Mouse (Mus musculus) CH12.LX (cell line): ENCODE results near the gene Fam186b. TPM values are rescaled to one million over a fixed set of nuclear protein-coding genes. Genes with fewer than 3 reads are reported as not detected.
"Not testable (repeated sequence)": the region's sequence is repeated elsewhere in the genome, so short reads cannot be mapped to it uniquely, and the experiment has no call there.

Source experiments
- DNase-seq: peaks from one replicate; pipeline ENCODE4 v3.0.0-alpha.2; 2013; ENCODE audit errors: extremely low read depth
- H3K27ac ChIP-seq: 2 replicates; pipeline ENCODE4 v1.5.1; 2012; ENCODE audit warnings: low read depth, mild to moderate bottlenecking, control low read depth, moderate library complexity; ENCODE audit not compliant: insufficient read depth
- H3K27me3 ChIP-seq: replicated peaks from 2 replicates; pipeline ENCODE3; 2012; ENCODE audit warnings: inconsistent platforms
- H3K36me3 ChIP-seq, 2 experiments: replicated peaks in 1 of 2; 2 replicates each; pipeline versions ENCODE3 to v1.6.1; 2012; ENCODE audit warnings: inconsistent platforms in 1 of 2, low read length in 1 of 2, mild to moderate bottlenecking in 1 of 2, mixed read lengths in 1 of 2, moderate library complexity in 1 of 2; ENCODE audit not compliant: control insufficient read depth in 1 of 2, insufficient read depth in 1 of 2
- H3K4me1 ChIP-seq, 2 experiments: 2 replicates each; pipeline ENCODE4 v1.6.1; 2012; ENCODE audit warnings: inconsistent platforms in 1 of 2, moderate library complexity in 1 of 2; ENCODE audit not compliant: insufficient read depth in 2 of 2, control insufficient read depth in 1 of 2
- H3K4me2 ChIP-seq: 2 replicates; pipeline ENCODE4 v1.6.1; 2012; ENCODE audit warnings: low read depth, mild to moderate bottlenecking, control low read depth; ENCODE audit not compliant: poor library complexity, insufficient read depth, severe bottlenecking
- H3K4me3 ChIP-seq, 3 experiments: fragments of 150-350 bp in 1 of 3; sonication (generic) in 1 of 3; replicated peaks in 1 of 3; 2 replicates each; pipeline versions ENCODE3 to v1.5.1; 2011 to 2012; ENCODE audit warnings: low read depth in 2 of 3, low read length in 2 of 3, mild to moderate bottlenecking in 2 of 3, moderate library complexity in 2 of 3, control low read depth in 1 of 3, improper control_type of control experiment in 1 of 3, inconsistent platforms in 1 of 3, mixed read lengths in 1 of 3; ENCODE audit not compliant: poor library complexity in 1 of 3
- H3K79me2 ChIP-seq: replicated peaks from 2 replicates; pipeline ENCODE4 v1.6.1; 2012; ENCODE audit warnings: mild to moderate bottlenecking, moderate library complexity; ENCODE audit not compliant: control insufficient read depth, poor library complexity, insufficient read depth, severe bottlenecking; ENCODE audit errors: extremely low read depth
- H3K9ac ChIP-seq: 2 replicates; pipeline ENCODE4 v1.6.1; 2012; ENCODE audit warnings: low read depth, mild to moderate bottlenecking, control low read depth, moderate library complexity; ENCODE audit not compliant: insufficient read depth
- H3K9me3 ChIP-seq: replicated peaks from 2 replicates; pipeline ENCODE3; 2012; ENCODE audit warnings: low read length, inconsistent platforms, mixed read lengths
- BHLHE40 ChIP-seq: IDR thresholded peaks from 2 replicates; pipeline ENCODE4 v1.6.1; 2011; ENCODE audit warnings: mild to moderate bottlenecking, low read depth, low read length, improper control_type of control experiment
- CHD2 ChIP-seq: IDR thresholded peaks from 2 replicates; pipeline ENCODE4 v1.6.1; 2011; ENCODE audit warnings: low read length, improper control_type of control experiment
- CTCF ChIP-seq, 2 experiments: IDR thresholded peaks in 1 of 2; conservative IDR thresholded peaks in 1 of 2; 2 replicates each; pipeline ENCODE4 v1.5.1; 2011 to 2012; ENCODE audit warnings: low read depth in 2 of 2, low read length in 2 of 2, improper control_type of control experiment in 1 of 2, inconsistent platforms in 1 of 2, mild to moderate bottlenecking in 1 of 2, moderate library complexity in 1 of 2
- E2F4 ChIP-seq: IDR thresholded peaks from 2 replicates; pipeline ENCODE4 v1.6.1; 2011; ENCODE audit warnings: low read depth, low read length, improper control_type of control experiment; ENCODE audit not compliant: insufficient replicate concordance
- EP300 ChIP-seq: IDR thresholded peaks from 2 replicates; pipeline ENCODE4 v1.6.1; 2011; ENCODE audit warnings: low read length, improper control_type of control experiment
- IRF4 ChIP-seq: IDR thresholded peaks from 2 replicates; pipeline ENCODE4 v1.6.1; 2014; ENCODE audit warnings: low read depth, mild to moderate bottlenecking, inconsistent platforms, low read length, improper control_type of control experiment
- JUN ChIP-seq: IDR thresholded peaks from 2 replicates; pipeline ENCODE4 v1.6.1; 2011; ENCODE audit warnings: low read depth, mild to moderate bottlenecking, low read length, improper control_type of control experiment, moderate library complexity; ENCODE audit not compliant: insufficient read depth
- JUND ChIP-seq: conservative IDR thresholded peaks from 2 replicates; pipeline ENCODE4 v1.6.1; 2011; ENCODE audit warnings: low read depth, low read length, improper control_type of control experiment
- MAX ChIP-seq: IDR thresholded peaks from 2 replicates; pipeline ENCODE4 v1.6.1; 2011; ENCODE audit warnings: low read length, improper control_type of control experiment
- MXI1 ChIP-seq: IDR thresholded peaks from 2 replicates; pipeline ENCODE4 v1.6.1; 2011; ENCODE audit warnings: mild to moderate bottlenecking, low read depth, low read length, improper control_type of control experiment
- NELFE ChIP-seq: IDR thresholded peaks from 2 replicates; pipeline ENCODE4 v1.6.1; 2011; ENCODE audit warnings: low read depth, low read length, improper control_type of control experiment
- NRF1 ChIP-seq: IDR thresholded peaks from 2 replicates; pipeline ENCODE4 v1.6.1; 2014; ENCODE audit warnings: low read depth, mild to moderate bottlenecking, inconsistent platforms, low read length, improper control_type of control experiment, moderate library complexity
- RAD21 ChIP-seq: IDR thresholded peaks from 2 replicates; pipeline ENCODE4 v1.6.1; 2011; ENCODE audit warnings: low read depth, mild to moderate bottlenecking, low read length, improper control_type of control experiment, moderate library complexity
- RCOR1 ChIP-seq: conservative IDR thresholded peaks from 2 replicates; pipeline ENCODE4 v1.6.1; 2012; ENCODE audit warnings: low read depth, mild to moderate bottlenecking, inconsistent platforms, low read length, improper control_type of control experiment
- SIN3A ChIP-seq: IDR thresholded peaks from 2 replicates; pipeline ENCODE4 v1.6.1; 2012; ENCODE audit warnings: low read length, improper control_type of control experiment, inconsistent platforms
- TCF12 ChIP-seq: IDR thresholded peaks from 2 replicates; pipeline ENCODE4 v1.6.1; 2014; ENCODE audit warnings: low read depth, mild to moderate bottlenecking, inconsistent platforms, low read length, improper control_type of control experiment
- USF1 ChIP-seq: IDR thresholded peaks from 2 replicates; pipeline ENCODE4 v1.6.1; 2014; ENCODE audit warnings: low read depth, mild to moderate bottlenecking, inconsistent platforms, low read length, improper control_type of control experiment
- USF2 ChIP-seq: conservative IDR thresholded peaks from 2 replicates; pipeline ENCODE4 v1.6.1; 2011; ENCODE audit warnings: low read depth, low read length, improper control_type of control experiment
- ZKSCAN1 ChIP-seq: IDR thresholded peaks from 2 replicates; pipeline ENCODE4 v1.6.1; 2012; ENCODE audit warnings: low read depth, inconsistent platforms, low read length, improper control_type of control experiment, borderline replicate concordance
- ZNF384 ChIP-seq: IDR thresholded peaks from 2 replicates; pipeline ENCODE4 v1.6.1; 2012; ENCODE audit warnings: low read depth, low read length, improper control_type of control experiment, inconsistent platforms
- dilution Hi-C: fragments of 300-500 bp; cut with MboI; formaldehyde crosslinking; loops from 2 replicates; pipeline ENCODE4 v1.14.3; 2020; ENCODE audit warnings: low sequenced_read_pairs; ENCODE audit not compliant: extremely low pct_unique_long_range_greater_than_20kb, extremely low pct_ligation_motif_present
- in situ Hi-C: fragments of 300-500 bp; cut with MboI; formaldehyde crosslinking; loops from 3 replicates; pipeline ENCODE4 v1.14.3; 2019; ENCODE audit warnings: low sequenced_read_pairs, low pct_ligation_motif_present, low pct_unique_long_range_greater_than_20kb, mixed read lengths
- polyA plus RNA-seq: library from polyadenylated mRNA; unstranded; fragments of >175 nt; gene quantifications from 2 replicates; pipeline ENCODE4 v1.2.1, GENCODE M21; 2012; ENCODE audit warnings: low read depth; ENCODE audit not compliant: insufficient read length
- total RNA-seq, 2 experiments: library from RNA; depleted of rRNA; stranded (reverse); fragments of 300-350 nt in 1 of 2; fragments of >200 nt in 1 of 2; gene quantifications; 2 replicates each; pipeline ENCODE4 v1.2.3; 2012 to 2014

The Fam186b gene
- total and polyA plus RNA-seq, 3 experiments = 0.04 to 0.11 TPM; not detected in 1

- no peak overlapping the region for H3K4me2 ChIP-seq
- peaks cover 2% of the 10 kb centered on the region; the same call in 1 of the 2 replicates for H3K79me2 ChIP-seq
- TF ChIP-seq NELFE = no peak
- TF ChIP-seq NRF1 = no peak
- TF ChIP-seq JUND = no peak
- TF ChIP-seq TCF12 = no peak
- TF ChIP-seq MAX = no peak
- TF ChIP-seq JUN = no peak
- TF ChIP-seq SIN3A = no peak
- TF ChIP-seq ZKSCAN1 = no peak
- TF ChIP-seq E2F4 = no peak
- TF ChIP-seq RAD21 = no peak
- TF ChIP-seq ZNF384 = no peak
- no peak for TF ChIP-seq RCOR1
- no peak for TF ChIP-seq BHLHE40
- TF ChIP-seq CHD2 = no peak
- no peak for TF ChIP-seq CTCF (conservative IDR thresholded peaks at IDR 0.05 in 1 of 2, IDR thresholded peaks at IDR 0.05 in 1 of 2; ENCODE audit: low read depth in 2 of 2, low read length in 2 of 2)
- DNase-seq = no peak
- no peak overlapping the region for H3K4me3 ChIP-seq
- in situ Hi-C loops (no loop called here), dilution Hi-C loops (no loop called here)
- H3K27me3 ChIP-seq = no peaks in the 10 kb centered on the region
- H3K9me3 ChIP-seq = no peaks in the 10 kb centered on the region
- no peak overlapping the region for H3K9ac ChIP-seq
- H3K4me1 ChIP-seq = peaks cover 4 to 21% of the 10 kb centered on the region in 2 experiments
- peaks cover 48 to 62% of the 10 kb centered on the region in 2 experiments for H3K36me3 ChIP-seq
- H3K27ac ChIP-seq = no peak overlapping the region
Measured at GRCm38 (mm10) chr15:99248972-99249371, 46.7 kb downstream of the Fam186b start.

DNA sequence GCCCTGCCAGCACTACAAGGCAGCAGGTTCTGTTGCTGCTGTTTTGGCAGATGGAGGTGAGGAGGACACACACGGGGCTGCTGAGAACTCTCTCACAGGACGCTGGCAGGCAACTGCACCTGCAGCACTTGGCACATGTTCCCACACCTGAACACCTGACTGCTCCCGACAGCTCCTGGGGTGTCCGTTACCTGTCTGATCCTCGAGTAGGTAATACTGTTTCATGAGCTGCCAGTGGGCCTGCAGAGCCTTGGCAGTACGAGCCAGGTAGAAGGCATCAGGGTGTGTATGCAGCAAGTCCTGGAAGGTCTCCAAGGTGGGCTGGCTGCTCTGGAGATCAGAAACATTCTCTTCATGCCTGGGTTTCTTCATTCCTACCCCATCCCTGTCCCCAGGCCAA, 49.0 kb downstream of the Fam186b start:
- H3K4me2 ChIP-seq, H3K27ac ChIP-seq, H3K27me3 ChIP-seq, in situ Hi-C loops, H3K4me3 ChIP-seq, dilution Hi-C loops, H3K9me3 ChIP-seq, H3K9ac ChIP-seq, DNase-seq, H3K79me2 ChIP-seq, H3K4me1 ChIP-seq: not testable (repeated sequence)
- H3K36me3 ChIP-seq = peaks cover 67 to 81% of the 10 kb centered on the region in 2 experiments

DNA sequence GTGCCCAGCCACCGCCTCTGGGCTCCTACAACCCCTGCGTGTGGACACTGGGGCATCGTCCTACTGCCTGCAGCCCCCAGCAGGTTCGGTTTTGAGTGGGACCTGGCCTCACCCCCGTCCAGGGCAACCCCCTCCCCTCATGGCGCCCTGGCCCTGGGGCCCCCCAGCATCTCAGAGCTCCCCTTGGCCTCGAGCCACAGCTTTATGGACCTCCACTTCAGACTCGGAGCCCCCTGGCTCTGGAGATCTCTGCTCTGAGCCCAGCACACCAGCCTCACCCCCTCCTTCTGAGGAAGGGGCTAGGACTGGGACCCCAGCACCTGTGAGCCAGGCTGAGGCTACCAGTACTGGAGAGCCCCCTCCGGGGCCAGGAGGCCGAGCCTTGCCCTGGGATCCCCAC, 53.6 kb downstream of the Fam186b start:
- Histone ChIP-seq H3K27me3 (peaks cover 5% of the 10 kb centered on the region), H3K4me3 (no peak overlapping the region), H3K36me3 (peaks cover 46 to 68% of the 10 kb centered on the region in 2 experiments), H3K4me1 (no peaks in the 10 kb centered on the region; a peak in 1 of 4 replicates), H3K27ac (no peak overlapping the region), H3K9ac (no peak overlapping the region), H3K79me2 (no peaks in the 10 kb centered on the region), H3K9me3 (no peaks in the 10 kb centered on the region), H3K4me2 (no peak overlapping the region)
- no peak for TF ChIP-seq BHLHE40
- TF ChIP-seq IRF4 = no peak
- no peak for TF ChIP-seq CTCF (conservative IDR thresholded peaks at IDR 0.05 in 1 of 2, IDR thresholded peaks at IDR 0.05 in 1 of 2; ENCODE audit: low read depth in 2 of 2, low read length in 2 of 2)
- TF ChIP-seq USF2 = no peak
- TF ChIP-seq RCOR1 = no peak
- TF ChIP-seq EP300 = no peak
- TF ChIP-seq NELFE = no peak
- no peak for TF ChIP-seq JUN
- TF ChIP-seq TCF12 = no peak
- TF ChIP-seq NRF1 = no peak
- no peak for TF ChIP-seq CHD2
- TF ChIP-seq MXI1 = no peak
- TF ChIP-seq RAD21 = no peak
- no peak for TF ChIP-seq MAX
- TF ChIP-seq USF1 = no peak
- in situ Hi-C loops (no loop called here), dilution Hi-C loops (no loop called here)
- DNase-seq = no peak
